Mouse (Mus musculus) forelimb bud, embryonic 11.5 days (tissue): ENCODE results near the gene Dbn1.

Source experiments
- DNase-seq: peaks from one replicate; pipeline ENCODE4 v3.0.0-alpha.2; 2012; ENCODE audit warnings: low read depth, low spot score

Dbn1 gene

GRCm38 (mm10) chr13:55487578-55488498, at the start of gene Dbn1:
TSS of gene Dbn1 (minus strand) at chr13:55488111.
- no peak for DNase-seq

- DNase-seq, result peak; percentile 100
These were observed 48.6 kb upstream of the Dbn1 start, which contains the start of gene Ddx41 for GRCm38 (mm10) chr13:55536194-55537175. TSS of gene Ddx41 (minus strand) at chr13:55536658.

GRCm38 (mm10) chr13:55535796-55536193, 47.9 kb upstream of the Dbn1 start:
- DNase-seq, result no peak

GRCm38 (mm10) chr13:55535191-55535590, 47.3 kb upstream of the Dbn1 start:
- DNase-seq, result no peak

- no peak for DNase-seq
These were observed 41.4 kb upstream of the Dbn1 start, which contains the start of gene Dok3 for GRCm38 (mm10) chr13:55529198-55529915. TSS of gene Dok3 (minus strand) at chr13:55529296.

GRCm38 (mm10) chr13:55527834-55528772, 40.2 kb upstream of the Dbn1 start:
- no peak for DNase-seq

- no peak for DNase-seq
These were observed 39.3 kb upstream of the Dbn1 start for GRCm38 (mm10) chr13:55527212-55527611.

- DNase-seq, result no peak
These were observed 38.0 kb upstream of the Dbn1 start for GRCm38 (mm10) chr13:55525733-55526553.

- no peak for DNase-seq
These were observed 36.2 kb upstream of the Dbn1 start for GRCm38 (mm10) chr13:55523951-55524600.

- DNase-seq, result no peak
These were observed 35.4 kb upstream of the Dbn1 start for GRCm38 (mm10) chr13:55523278-55523677.

- no peak for DNase-seq
These were observed 34.8 kb upstream of the Dbn1 start for GRCm38 (mm10) chr13:55522730-55523129.

GRCm38 (mm10) chr13:55519606-55520005, 31.7 kb upstream of the Dbn1 start:
- DNase-seq, result no peak

- peak; percentile 85 for DNase-seq
These were observed 29.0 kb upstream of the Dbn1 start for GRCm38 (mm10) chr13:55516955-55517354.

GRCm38 (mm10) chr13:55513828-55514227, 25.9 kb upstream of the Dbn1 start:
- no peak for DNase-seq

- DNase-seq, result peak; percentile 87
These were observed 25.3 kb upstream of the Dbn1 start, which contains the start of gene Pdlim7 for GRCm38 (mm10) chr13:55513111-55513748. TSS of gene Pdlim7 (minus strand) at chr13:55513676.

- peak; percentile 76 for DNase-seq
These were observed 24.6 kb upstream of the Dbn1 start for GRCm38 (mm10) chr13:55512379-55513031.

GRCm38 (mm10) chr13:55511492-55511861, 23.6 kb upstream of the Dbn1 start:
- peak; percentile 9 for DNase-seq
